Mouse (Mus musculus): ENCODE measurements at regions not wholly inside any gene's neighbourhood (a gene's known extent, or its start where the extent isn't known, plus 50 kb on each side); places are given as distances from the start of the nearest gene placed in this dataset.

GRCm38 (mm10) chr7:128854690-128855343, 110.1 kb downstream of the Sec23ip start:
- no peak for TF ChIP-seq CTCF (IDR thresholded peaks at IDR 0.05; ENCODE audit: low read depth, low read length)
- TF ChIP-seq GATA1 (IDR thresholded peaks at IDR 0.05; ENCODE audit: borderline replicate concordance, low read length): no peak
- no peak for TF ChIP-seq GATA2 (IDR thresholded peaks at IDR 0.05; ENCODE audit: borderline replicate concordance, low read depth, low read length)
- no peak for TF ChIP-seq POLR2AphosphoS5 (IDR thresholded peaks at IDR 0.05; ENCODE audit: insufficient replicate concordance, low read depth, low read length)
- no peak for TF ChIP-seq TAL1 (conservative IDR thresholded peaks at IDR 0.05; ENCODE audit: low read depth, low read length)
